Mouse (Mus musculus): ENCODE results near the gene Zcchc17. TPM values are rescaled to one million over a fixed set of nuclear protein-coding genes. Genes with fewer than 3 reads are reported as not detected.

The Zcchc17 gene
- polyA plus RNA-seq, 1 experiment from 2014 or later: 71.7 TPM

DNA sequence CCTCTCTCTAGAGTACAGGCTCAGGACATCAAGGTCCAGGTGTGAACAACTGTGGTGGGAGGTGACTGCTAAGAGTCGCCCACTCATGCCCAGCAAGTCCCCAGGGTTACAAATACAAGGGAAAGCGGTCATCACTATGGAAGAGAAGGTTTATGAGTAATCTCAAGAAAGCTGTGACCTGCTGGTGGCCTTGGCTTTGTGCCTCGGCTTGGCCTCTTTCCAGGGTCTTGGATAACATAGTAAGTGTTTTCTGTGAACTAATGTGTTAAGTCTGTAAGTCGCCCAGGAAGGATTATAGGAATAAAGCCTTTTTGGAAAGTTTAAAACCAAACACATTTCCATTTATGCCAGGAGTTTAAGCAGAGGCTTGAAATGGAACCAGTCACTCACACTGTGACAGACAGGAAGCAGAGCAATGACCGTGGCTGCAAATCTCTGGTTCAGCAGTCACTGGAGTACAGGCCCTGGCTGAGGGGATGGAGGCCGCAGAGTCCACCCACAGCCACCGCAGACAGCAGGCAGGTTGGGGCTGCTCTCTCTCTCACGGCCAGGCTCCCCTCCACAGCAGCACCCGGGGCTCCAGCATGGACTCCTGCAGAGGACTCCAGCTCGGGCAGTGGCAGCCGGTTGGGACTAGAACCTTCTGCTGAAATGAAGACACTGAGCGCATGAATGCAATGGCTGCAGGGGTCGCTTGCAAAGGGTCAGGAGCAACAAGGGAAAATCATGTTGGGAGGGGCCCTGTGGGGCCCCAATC lies 43.8 kb downstream of the Zcchc17 start:
- WGBS: 79% methylated on average over 13 of the region's 13 CpGs
- 0 out of 2 replicates have a peak overlapping the region, but pooled peaks have one; percentile 4 for H3K9ac ChIP-seq (replicated peaks)
- no peak overlapping the region for H3K4me3 ChIP-seq
- 0 out of 2 replicates have a peak, but pooled peaks cover 8% of the 10 kb centered on the region for H3K27me3 ChIP-seq
- no peaks in the 10 kb centered on the region for H3K9me3 ChIP-seq
- H3K4me1 ChIP-seq: no peaks in the 10 kb centered on the region
- no peak for ATAC-seq (ENCODE audit: low FRiP score, low read depth)
- no peak overlapping the region for H3K27ac ChIP-seq (replicated peaks)
- H3K36me3 ChIP-seq: peaks cover 43% of the 10 kb centered on the region
- no peak overlapping the region for H3K4me2 ChIP-seq (replicated peaks)

DNA sequence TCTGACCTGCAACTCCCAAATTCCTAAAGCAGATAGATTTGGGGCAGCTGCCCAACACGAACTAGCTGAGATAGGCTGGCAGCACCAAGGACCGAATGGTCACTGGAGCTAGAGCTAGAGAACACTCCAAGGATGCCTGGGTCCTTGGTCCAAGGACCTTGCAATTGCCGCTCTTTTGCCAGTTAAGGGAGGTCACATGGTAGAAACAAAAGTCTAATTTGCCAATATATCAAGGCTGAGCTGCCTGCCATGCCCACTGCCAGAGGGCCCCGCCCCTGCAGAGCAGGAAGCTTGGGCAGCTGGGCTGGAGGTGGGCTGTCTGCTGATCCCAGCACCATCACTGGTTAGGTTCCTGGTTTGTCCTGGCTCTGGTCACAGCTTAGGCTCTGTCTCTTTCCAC lies 46.2 kb downstream of the Zcchc17 start:
- 86% methylated on average over 4 of the region's 4 CpGs for WGBS
- no peak overlapping the region for H3K27ac ChIP-seq (replicated peaks)
- no peak overlapping the region for H3K9ac ChIP-seq (replicated peaks)
- no peaks in the 10 kb centered on the region for H3K9me3 ChIP-seq
- H3K36me3 ChIP-seq: peaks cover 39% of the 10 kb centered on the region
- ATAC-seq (ENCODE audit: low FRiP score, low read depth): no peak
- H3K4me1 ChIP-seq: peaks cover 9% of the 10 kb centered on the region; the same call in 1 of the 2 replicates
- peaks cover 32% of the 10 kb centered on the region for H3K27me3 ChIP-seq
- H3K4me2 ChIP-seq (replicated peaks): no peak overlapping the region
- H3K4me3 ChIP-seq: no peak overlapping the region

DNA sequence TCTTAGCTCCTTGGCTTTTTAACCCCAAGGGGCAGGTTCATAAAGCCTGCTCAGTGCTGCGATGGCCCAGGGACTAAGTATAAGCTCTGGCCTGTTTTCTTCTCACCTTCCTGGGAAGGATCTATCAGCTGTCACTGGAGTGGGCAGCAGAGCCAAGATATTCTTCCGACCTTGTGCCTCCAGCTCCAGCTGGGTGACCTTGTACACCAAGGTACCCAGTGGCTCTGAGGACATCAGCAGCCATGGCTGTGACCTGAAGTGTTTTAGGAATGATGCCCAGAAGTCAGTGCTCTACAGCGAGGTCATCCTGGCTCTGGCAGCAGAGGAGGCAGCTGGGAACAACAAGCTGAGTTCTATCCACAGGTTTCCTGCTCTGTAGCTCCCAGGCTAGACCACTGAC lies 47.2 kb downstream of the Zcchc17 start:
- WGBS: 85% methylated on average over 3 of the region's 3 CpGs
- H3K27ac ChIP-seq (replicated peaks): no peak overlapping the region
- peaks cover 42% of the 10 kb centered on the region for H3K27me3 ChIP-seq
- H3K4me1 ChIP-seq: peaks cover 18% of the 10 kb centered on the region; the same call in 1 of the 2 replicates
- peaks cover 32% of the 10 kb centered on the region for H3K36me3 ChIP-seq
- H3K4me3 ChIP-seq: no peak overlapping the region
- no peaks in the 10 kb centered on the region for H3K9me3 ChIP-seq
- H3K9ac ChIP-seq (replicated peaks): no peak overlapping the region
- ATAC-seq (ENCODE audit: low FRiP score, low read depth): no peak
- H3K4me2 ChIP-seq (replicated peaks): no peak overlapping the region

DNA sequence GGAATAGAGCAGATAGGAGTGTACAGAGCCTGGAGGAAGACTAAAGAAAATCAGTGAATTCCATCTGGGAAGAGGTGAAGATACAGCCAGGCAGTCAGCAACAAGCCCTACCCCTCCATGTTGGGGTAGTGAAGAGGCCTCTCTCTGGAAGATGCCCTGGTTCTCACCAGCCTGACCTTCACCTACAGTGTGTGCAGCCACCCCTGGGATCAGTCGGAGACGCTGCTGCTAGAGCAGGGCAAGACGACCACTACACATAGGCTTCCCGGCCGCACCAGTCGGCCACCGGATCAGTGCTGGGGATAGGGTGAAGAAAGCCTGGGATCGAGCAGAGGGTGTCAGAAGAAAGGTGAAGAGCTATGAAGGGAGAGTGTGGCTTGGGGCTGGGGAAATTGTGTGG lies 50.5 kb downstream of the Zcchc17 start:
- no peak overlapping the region; the same call in 1 of the 2 replicates for H3K9ac ChIP-seq (replicated peaks)
- peaks cover 22% of the 10 kb centered on the region; the same call in 1 of the 2 replicates for H3K4me1 ChIP-seq
- peaks cover 63% of the 10 kb centered on the region for H3K27me3 ChIP-seq
- WGBS: 49% methylated on average over 8 of the region's 8 CpGs
- 0 out of 2 replicates have a peak, but pooled peaks cover 4% of the 10 kb centered on the region for H3K36me3 ChIP-seq
- peak overlapping the region; percentile 50 for H3K4me3 ChIP-seq
- no peak overlapping the region for H3K27ac ChIP-seq (replicated peaks)
- H3K9me3 ChIP-seq: no peaks in the 10 kb centered on the region
- no peak for ATAC-seq (ENCODE audit: low FRiP score, low read depth)
- peak overlapping the region; percentile 93 for H3K4me2 ChIP-seq (replicated peaks)

DNA sequence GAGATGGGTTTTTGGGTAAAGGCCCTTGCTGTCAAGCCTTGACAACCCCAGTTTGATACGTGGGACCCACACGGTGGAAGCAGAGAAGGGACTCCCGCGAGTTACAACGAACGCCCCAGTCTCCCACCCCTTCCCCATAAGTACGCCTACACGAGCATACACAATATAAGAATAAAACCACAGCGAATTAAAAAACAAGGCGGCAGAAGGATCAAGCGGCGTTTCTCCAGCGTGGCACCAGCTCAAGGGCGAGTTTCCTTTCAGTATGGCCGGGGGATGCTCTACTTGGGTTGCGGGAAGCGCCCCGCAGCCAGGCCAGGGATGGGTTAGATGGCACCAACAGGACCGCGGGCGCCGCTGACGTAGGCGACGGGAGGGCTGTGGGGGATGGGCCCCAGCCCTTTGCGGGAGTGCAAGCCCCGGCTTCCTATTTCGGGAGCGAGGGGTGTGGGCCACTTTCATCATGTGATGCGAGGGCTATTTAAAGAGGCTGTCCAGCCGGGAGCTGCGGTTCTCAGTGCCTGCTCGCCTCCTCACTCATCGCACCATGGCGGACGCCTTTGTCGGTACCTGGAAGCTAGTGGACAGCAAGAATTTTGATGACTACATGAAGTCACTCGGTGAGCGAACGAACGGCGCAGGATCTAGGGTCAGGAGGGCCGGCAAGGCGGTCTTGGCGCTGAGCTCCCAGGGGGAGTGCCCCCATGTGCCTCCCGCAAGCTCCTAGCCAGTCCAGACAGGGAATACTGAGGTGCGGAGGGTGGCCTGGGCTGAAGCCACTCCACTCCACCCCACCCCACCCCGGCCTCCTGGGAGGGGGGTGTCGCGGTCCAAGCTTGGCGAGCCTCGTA lies 51.3 kb downstream of the Zcchc17 start, which contains the start of the genes Fabp3 and Gm10570:
Fabp3 (plus strand) TSS at position 365 of the 851 bp plus-strand sequence.
Gm10570 (minus strand) TSS at position 444 of the 851 bp plus-strand sequence.
- Histone ChIP-seq H3K9me3 (no peaks in the 10 kb centered on the region), H3K36me3 (0 out of 2 replicates have a peak, but pooled peaks cover 3% of the 10 kb centered on the region), H3K27me3 (peaks cover 63% of the 10 kb centered on the region), H3K27ac (replicated peaks) (no peak within 1 kb of the TSS), H3K9ac (replicated peaks) (peak within 1 kb of the TSS; percentile 63), H3K4me1 (peaks cover 22% of the 10 kb centered on the region; the same call in 1 of the 2 replicates), H3K4me2 (replicated peaks) (peak within 1 kb of the TSS; percentile 93), H3K4me3 (peak within 1 kb of the TSS; percentile 50)
- peak; percentile 73 for ATAC-seq (ENCODE audit: low FRiP score, low read depth)
- under 1% methylated on average over 52 of the region's 52 CpGs for WGBS

DNA sequence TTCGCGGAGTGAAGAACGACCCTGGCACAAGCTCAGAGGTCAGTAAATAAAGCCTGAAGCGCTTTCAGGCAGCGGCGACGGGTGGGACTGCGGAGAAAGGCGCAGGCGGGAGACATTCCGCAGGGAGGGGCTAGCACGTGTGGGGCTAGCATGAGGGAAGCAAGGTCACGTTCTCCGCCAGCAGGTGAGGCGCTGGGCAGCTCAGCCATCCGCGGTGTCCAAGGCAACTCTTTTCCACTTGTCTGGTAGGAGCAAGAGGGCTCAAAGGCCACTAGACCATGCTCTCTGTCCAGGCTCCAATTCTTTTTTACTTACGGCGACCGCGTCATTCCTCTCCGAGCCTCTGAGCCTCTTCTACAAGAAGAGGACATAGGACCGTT lies 51.9 kb downstream of the Zcchc17 start:
- 0 out of 2 replicates have a peak, but pooled peaks cover 3% of the 10 kb centered on the region for H3K36me3 ChIP-seq
- peaks cover 65% of the 10 kb centered on the region for H3K27me3 ChIP-seq
- H3K9me3 ChIP-seq: no peaks in the 10 kb centered on the region
- peak; percentile 38; the same call in 1 of the 2 replicates for ATAC-seq (ENCODE audit: low FRiP score, low read depth)
- peaks cover 22% of the 10 kb centered on the region; the same call in 1 of the 2 replicates for H3K4me1 ChIP-seq
- WGBS: under 1% methylated on average over 23 of the region's 23 CpGs
- peak overlapping the region; percentile 63 for H3K9ac ChIP-seq (replicated peaks)
- H3K4me2 ChIP-seq (replicated peaks): peak overlapping the region; percentile 93
- no peak overlapping the region for H3K27ac ChIP-seq (replicated peaks)
- peak overlapping the region; percentile 50 for H3K4me3 ChIP-seq

DNA sequence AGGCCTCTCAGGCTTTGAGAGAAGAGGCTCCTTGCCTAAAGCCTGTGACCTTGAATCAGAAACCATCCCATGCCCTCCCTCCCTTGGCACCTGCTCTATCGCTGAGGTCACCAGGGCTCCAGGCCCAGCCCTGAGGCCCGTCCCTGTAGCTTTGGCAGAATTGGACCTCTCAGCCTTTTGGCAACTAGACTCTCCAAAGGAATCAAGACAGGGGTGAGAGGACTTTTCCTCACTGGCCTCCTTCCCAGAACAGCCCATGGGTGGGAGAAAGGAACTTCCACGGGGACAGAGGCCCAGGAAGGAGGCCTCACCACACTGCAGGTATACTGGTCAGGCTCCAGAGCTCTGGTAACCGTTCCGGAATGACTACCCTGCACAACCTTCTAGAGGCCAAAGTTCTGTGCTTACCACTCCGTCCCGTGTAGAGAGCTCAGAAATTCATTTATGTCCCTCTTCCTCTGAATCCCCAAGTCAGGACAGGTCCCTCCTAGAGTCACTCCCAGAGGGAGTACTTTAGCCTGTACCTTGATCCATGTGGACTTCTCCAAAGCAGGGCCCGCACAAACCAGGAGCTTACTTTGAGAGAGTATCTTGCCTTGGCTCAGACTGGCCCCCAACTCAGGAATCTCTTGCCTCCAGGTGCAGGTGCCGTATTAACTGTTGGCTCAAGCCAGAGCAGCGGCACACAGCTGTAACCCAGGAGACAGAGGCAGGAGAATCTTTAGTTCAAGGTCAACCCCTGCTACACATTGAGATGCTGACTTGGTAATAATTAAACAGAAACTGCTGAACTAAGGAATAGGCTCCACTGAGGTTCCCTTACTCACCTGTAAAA lies 52.7 kb downstream of the Zcchc17 start:
- Histone ChIP-seq H3K4me3 (peak overlapping the region; percentile 50; the same call in 1 of the 2 replicates), H3K4me2 (replicated peaks) (peak overlapping the region; percentile 93)

DNA sequence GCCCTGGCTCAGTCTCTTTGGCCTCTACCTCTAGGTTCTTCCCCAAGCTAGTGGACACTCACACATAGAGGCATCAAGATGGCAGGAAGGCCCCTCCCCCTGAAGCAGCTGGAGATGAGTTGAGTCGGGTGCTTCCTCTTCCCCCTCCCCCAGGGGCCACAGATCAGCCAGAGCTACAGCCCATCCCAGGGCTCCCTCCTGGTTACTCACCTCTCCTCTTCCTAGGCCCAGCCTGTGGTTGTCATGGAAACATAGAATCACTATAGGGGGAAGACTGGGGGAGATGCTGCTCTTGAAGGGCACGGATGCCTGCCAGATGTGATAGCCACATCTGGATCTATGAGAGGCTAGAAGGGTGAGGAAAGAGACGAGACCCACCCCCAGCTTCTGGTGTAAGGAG lies 55.0 kb downstream of the Zcchc17 start:
- no peak overlapping the region for H3K4me2 ChIP-seq (replicated peaks)
- no peak overlapping the region for H3K9ac ChIP-seq (replicated peaks)
- H3K36me3 ChIP-seq: no peaks in the 10 kb centered on the region
- no peak overlapping the region for H3K27ac ChIP-seq (replicated peaks)
- no peak for ATAC-seq (ENCODE audit: low FRiP score, low read depth)
- peaks cover 57% of the 10 kb centered on the region for H3K27me3 ChIP-seq
- no peaks in the 10 kb centered on the region for H3K9me3 ChIP-seq
- H3K4me3 ChIP-seq: no peak overlapping the region
- H3K4me1 ChIP-seq: peaks cover 22% of the 10 kb centered on the region; the same call in 1 of the 2 replicates
- 19% methylated on average over 3 of the region's 3 CpGs for WGBS

More for the DNA sequence above, 52.7 kb downstream of the Zcchc17 start:
- ATAC-seq (ENCODE audit: low FRiP score, low read depth): no peak
- 81% methylated on average over 10 of the region's 10 CpGs for WGBS
- Histone ChIP-seq H3K36me3 (no peaks in the 10 kb centered on the region), H3K4me1 (peaks cover 22% of the 10 kb centered on the region; the same call in 1 of the 2 replicates), H3K9ac (replicated peaks) (no peak overlapping the region), H3K27ac (replicated peaks) (no peak overlapping the region), H3K27me3 (peaks cover 71% of the 10 kb centered on the region), H3K9me3 (no peaks in the 10 kb centered on the region)

DNA sequence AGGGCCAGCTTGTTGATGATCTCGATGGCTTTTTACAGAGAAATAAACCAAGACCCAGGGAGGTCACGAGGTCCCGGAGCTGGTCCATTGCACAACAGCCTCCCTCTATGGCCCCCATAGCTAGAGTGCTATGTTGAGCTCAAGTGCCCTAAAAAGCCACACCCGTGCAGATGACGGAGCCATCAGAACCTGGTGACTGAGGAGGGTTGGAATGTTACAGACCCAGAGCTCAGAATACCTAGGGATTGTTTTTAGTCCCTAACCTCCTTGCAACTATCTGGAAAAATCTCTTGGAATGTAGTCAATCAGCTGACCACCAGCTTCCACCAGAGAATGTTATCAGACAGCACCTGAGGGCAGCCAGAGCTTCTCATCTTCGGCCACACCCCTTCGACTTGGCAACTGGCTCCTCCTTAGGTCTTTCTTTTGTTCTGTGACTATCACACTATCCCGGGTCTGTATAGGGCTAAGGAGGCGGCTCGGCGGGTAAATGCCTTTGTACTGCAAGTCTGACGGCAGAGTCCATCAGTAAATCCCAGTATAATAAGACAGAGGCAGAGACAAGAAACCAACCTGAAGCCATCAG lies 57.4 kb downstream of the Zcchc17 start:
- 50% methylated on average over 12 of the region's 12 CpGs for WGBS
- H3K27ac ChIP-seq (replicated peaks): no peak overlapping the region
- ATAC-seq (ENCODE audit: low FRiP score, low read depth): no peak
- H3K4me2 ChIP-seq (replicated peaks): no peak overlapping the region
- peaks cover 33% of the 10 kb centered on the region for H3K27me3 ChIP-seq
- no peak overlapping the region for H3K9ac ChIP-seq (replicated peaks)
- peaks cover 2% of the 10 kb centered on the region; the same call in 1 of the 2 replicates for H3K4me1 ChIP-seq
- H3K4me3 ChIP-seq: no peak overlapping the region
- H3K36me3 ChIP-seq: no peaks in the 10 kb centered on the region
- H3K9me3 ChIP-seq: no peaks in the 10 kb centered on the region

DNA sequence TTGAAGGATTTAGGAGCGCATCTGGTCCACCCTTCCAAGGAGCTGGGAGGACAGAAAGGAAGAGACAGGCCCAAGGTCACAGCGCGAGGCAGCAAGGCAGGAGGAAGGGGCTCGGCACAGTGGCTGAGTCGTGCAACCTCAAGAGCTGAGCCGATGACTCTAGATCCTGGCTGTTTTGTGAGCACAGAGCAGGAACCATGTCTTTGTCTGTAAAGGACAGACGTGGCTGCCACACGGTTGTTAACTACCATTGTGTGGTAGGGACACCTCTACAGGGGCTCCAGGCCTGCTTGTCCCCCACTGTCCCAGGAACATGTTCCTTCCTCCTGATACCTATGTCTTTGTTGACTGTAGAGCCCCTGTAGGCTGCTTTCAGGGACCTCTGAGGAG lies 60.1 kb downstream of the Zcchc17 start:
- Histone ChIP-seq H3K27me3 (peaks cover 14% of the 10 kb centered on the region), H3K36me3 (no peaks in the 10 kb centered on the region), H3K27ac (replicated peaks) (no peak overlapping the region), H3K4me3 (no peak overlapping the region), H3K4me1 (0 out of 2 replicates have a peak, but pooled peaks cover 5% of the 10 kb centered on the region), H3K4me2 (replicated peaks) (no peak overlapping the region), H3K9me3 (no peaks in the 10 kb centered on the region), H3K9ac (replicated peaks) (no peak overlapping the region)
- 61% methylated on average over 8 of the region's 8 CpGs for WGBS
- ATAC-seq (ENCODE audit: low FRiP score, low read depth): no peak

Data from midbrain, embryonic 12.5 days (tissue).